Mouse (Mus musculus) CH12.LX (cell line): ENCODE measurements around the gene Olfr837. TPM values are rescaled to one million over a fixed set of nuclear protein-coding genes. Genes with fewer than 3 reads are reported as not detected.
"Not testable (repeated sequence)": the region's sequence is repeated elsewhere in the genome, so short reads cannot be mapped to it uniquely, and the experiment has no call there.

Experiments
- DNase-seq: peaks from one replicate; pipeline ENCODE4 v3.0.0-alpha.2; 2013; ENCODE audit errors: extremely low read depth
- H3K27ac ChIP-seq: 2 replicates; pipeline ENCODE4 v1.5.1; 2012; ENCODE audit warnings: low read depth, mild to moderate bottlenecking, control low read depth, moderate library complexity; ENCODE audit not compliant: insufficient read depth
- H3K27me3 ChIP-seq: replicated peaks from 2 replicates; pipeline ENCODE3; 2012; ENCODE audit warnings: inconsistent platforms
- H3K36me3 ChIP-seq, 2 experiments: replicated peaks in 1 of 2; 2 replicates each; pipeline versions ENCODE3 to v1.6.1; 2012; ENCODE audit warnings: inconsistent platforms in 1 of 2, low read length in 1 of 2, mild to moderate bottlenecking in 1 of 2, mixed read lengths in 1 of 2, moderate library complexity in 1 of 2; ENCODE audit not compliant: control insufficient read depth in 1 of 2, insufficient read depth in 1 of 2
- H3K4me1 ChIP-seq, 2 experiments: 2 replicates each; pipeline ENCODE4 v1.6.1; 2012; ENCODE audit warnings: inconsistent platforms in 1 of 2, moderate library complexity in 1 of 2; ENCODE audit not compliant: insufficient read depth in 2 of 2, control insufficient read depth in 1 of 2
- H3K4me2 ChIP-seq: 2 replicates; pipeline ENCODE4 v1.6.1; 2012; ENCODE audit warnings: low read depth, mild to moderate bottlenecking, control low read depth; ENCODE audit not compliant: poor library complexity, insufficient read depth, severe bottlenecking
- H3K4me3 ChIP-seq, 3 experiments: fragments of 150-350 bp in 1 of 3; sonication (generic) in 1 of 3; replicated peaks in 1 of 3; 2 replicates each; pipeline versions ENCODE3 to v1.5.1; 2011 to 2012; ENCODE audit warnings: low read depth in 2 of 3, low read length in 2 of 3, mild to moderate bottlenecking in 2 of 3, moderate library complexity in 2 of 3, control low read depth in 1 of 3, improper control_type of control experiment in 1 of 3, inconsistent platforms in 1 of 3, mixed read lengths in 1 of 3; ENCODE audit not compliant: poor library complexity in 1 of 3
- H3K79me2 ChIP-seq: replicated peaks from 2 replicates; pipeline ENCODE4 v1.6.1; 2012; ENCODE audit warnings: mild to moderate bottlenecking, moderate library complexity; ENCODE audit not compliant: control insufficient read depth, poor library complexity, insufficient read depth, severe bottlenecking; ENCODE audit errors: extremely low read depth
- H3K9ac ChIP-seq: 2 replicates; pipeline ENCODE4 v1.6.1; 2012; ENCODE audit warnings: low read depth, mild to moderate bottlenecking, control low read depth, moderate library complexity; ENCODE audit not compliant: insufficient read depth
- H3K9me3 ChIP-seq: replicated peaks from 2 replicates; pipeline ENCODE3; 2012; ENCODE audit warnings: low read length, inconsistent platforms, mixed read lengths
- BHLHE40 ChIP-seq: IDR thresholded peaks from 2 replicates; pipeline ENCODE4 v1.6.1; 2011; ENCODE audit warnings: mild to moderate bottlenecking, low read depth, low read length, improper control_type of control experiment
- E2F4 ChIP-seq: IDR thresholded peaks from 2 replicates; pipeline ENCODE4 v1.6.1; 2011; ENCODE audit warnings: low read depth, low read length, improper control_type of control experiment; ENCODE audit not compliant: insufficient replicate concordance
- ELF1 ChIP-seq: IDR thresholded peaks from 2 replicates; pipeline ENCODE4 v1.6.1; 2014; ENCODE audit warnings: low read depth, mild to moderate bottlenecking, inconsistent platforms, low read length, improper control_type of control experiment
- ETS1 ChIP-seq: conservative IDR thresholded peaks from 2 replicates; pipeline ENCODE4 v1.6.1; 2012; ENCODE audit warnings: low read depth, mild to moderate bottlenecking, inconsistent platforms, low read length, improper control_type of control experiment, moderate library complexity
- IRF4 ChIP-seq: IDR thresholded peaks from 2 replicates; pipeline ENCODE4 v1.6.1; 2014; ENCODE audit warnings: low read depth, mild to moderate bottlenecking, inconsistent platforms, low read length, improper control_type of control experiment
- JUN ChIP-seq: IDR thresholded peaks from 2 replicates; pipeline ENCODE4 v1.6.1; 2011; ENCODE audit warnings: low read depth, mild to moderate bottlenecking, low read length, improper control_type of control experiment, moderate library complexity; ENCODE audit not compliant: insufficient read depth
- MEF2A ChIP-seq: IDR thresholded peaks from 2 replicates; pipeline ENCODE4 v1.6.1; 2014; ENCODE audit warnings: low read depth, mild to moderate bottlenecking, inconsistent platforms, low read length, improper control_type of control experiment, borderline replicate concordance
- NELFE ChIP-seq: IDR thresholded peaks from 2 replicates; pipeline ENCODE4 v1.6.1; 2011; ENCODE audit warnings: low read depth, low read length, improper control_type of control experiment
- TBP ChIP-seq: conservative IDR thresholded peaks from 2 replicates; pipeline ENCODE4 v1.6.1; 2011; ENCODE audit warnings: low read depth, low read length, improper control_type of control experiment
- ZC3H11A ChIP-seq: IDR thresholded peaks from 2 replicates; pipeline ENCODE4 v1.6.1; 2012; ENCODE audit warnings: low read depth, mild to moderate bottlenecking, inconsistent platforms, low read length, improper control_type of control experiment
- ZKSCAN1 ChIP-seq: IDR thresholded peaks from 2 replicates; pipeline ENCODE4 v1.6.1; 2012; ENCODE audit warnings: low read depth, inconsistent platforms, low read length, improper control_type of control experiment, borderline replicate concordance
- dilution Hi-C: fragments of 300-500 bp; cut with MboI; formaldehyde crosslinking; loops from 2 replicates; pipeline ENCODE4 v1.14.3; 2020; ENCODE audit warnings: low sequenced_read_pairs; ENCODE audit not compliant: extremely low pct_unique_long_range_greater_than_20kb, extremely low pct_ligation_motif_present
- in situ Hi-C: fragments of 300-500 bp; cut with MboI; formaldehyde crosslinking; loops from 3 replicates; pipeline ENCODE4 v1.14.3; 2019; ENCODE audit warnings: low sequenced_read_pairs, low pct_ligation_motif_present, low pct_unique_long_range_greater_than_20kb, mixed read lengths
- polyA plus RNA-seq: library from polyadenylated mRNA; unstranded; fragments of >175 nt; gene quantifications from 2 replicates; pipeline ENCODE4 v1.2.1, GENCODE M21; 2012; ENCODE audit warnings: low read depth; ENCODE audit not compliant: insufficient read length
- total RNA-seq, 2 experiments: library from RNA; depleted of rRNA; stranded (reverse); fragments of 300-350 nt in 1 of 2; fragments of >200 nt in 1 of 2; gene quantifications; 2 replicates each; pipeline ENCODE4 v1.2.3; 2012 to 2014

Gene Olfr837
- total RNA-seq (2012; rRNA removed) (not detected in 2 replicates), total RNA-seq (2014; rRNA removed) (not detected in 2 replicates), polyA plus RNA-seq (not detected in 2 replicates)

DNA sequence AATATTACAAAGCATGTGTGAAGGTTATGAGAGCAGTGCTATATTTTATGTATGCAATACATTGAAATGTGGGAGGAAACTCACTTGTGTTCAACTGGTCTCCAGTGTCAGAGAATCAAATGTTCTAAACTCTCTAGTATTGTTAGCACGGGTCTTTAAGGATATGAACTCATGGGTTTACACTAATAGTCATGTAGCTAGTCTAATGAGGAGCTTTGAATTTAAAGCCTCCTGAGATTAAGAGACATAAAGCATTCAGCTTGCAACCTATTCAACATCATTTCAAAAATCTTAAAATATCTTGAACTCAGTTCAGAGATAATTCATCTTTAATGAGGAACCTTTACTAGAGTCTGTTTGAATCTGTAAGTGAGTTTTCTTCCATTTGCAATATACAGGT lies at the start of gene Olfr837:
Gene Olfr837, plus strand, starts transcription at position 301 of the 400 bp plus-strand sequence.
- Histone ChIP-seq H3K4me1 (no peaks in the 10 kb centered on the region), H3K27me3 (no peaks in the 10 kb centered on the region), H3K9me3 (no peaks in the 10 kb centered on the region), H3K79me2 (no peaks in the 10 kb centered on the region), H3K27ac (no peak within 1 kb of the TSS), H3K36me3 (no peaks in the 10 kb centered on the region), H3K4me3 (no peak within 1 kb of the TSS), H3K4me2 (no peak within 1 kb of the TSS), H3K9ac (no peak within 1 kb of the TSS)
- dilution Hi-C loops (no loop called here), in situ Hi-C loops (no loop called here)
- no peak for TF ChIP-seq JUN
- TF ChIP-seq ELF1: no peak
- TF ChIP-seq ZC3H11A: no peak
- TF ChIP-seq NELFE: no peak
- TF ChIP-seq ZKSCAN1: no peak
- no peak for TF ChIP-seq TBP
- DNase-seq: no peak

DNA sequence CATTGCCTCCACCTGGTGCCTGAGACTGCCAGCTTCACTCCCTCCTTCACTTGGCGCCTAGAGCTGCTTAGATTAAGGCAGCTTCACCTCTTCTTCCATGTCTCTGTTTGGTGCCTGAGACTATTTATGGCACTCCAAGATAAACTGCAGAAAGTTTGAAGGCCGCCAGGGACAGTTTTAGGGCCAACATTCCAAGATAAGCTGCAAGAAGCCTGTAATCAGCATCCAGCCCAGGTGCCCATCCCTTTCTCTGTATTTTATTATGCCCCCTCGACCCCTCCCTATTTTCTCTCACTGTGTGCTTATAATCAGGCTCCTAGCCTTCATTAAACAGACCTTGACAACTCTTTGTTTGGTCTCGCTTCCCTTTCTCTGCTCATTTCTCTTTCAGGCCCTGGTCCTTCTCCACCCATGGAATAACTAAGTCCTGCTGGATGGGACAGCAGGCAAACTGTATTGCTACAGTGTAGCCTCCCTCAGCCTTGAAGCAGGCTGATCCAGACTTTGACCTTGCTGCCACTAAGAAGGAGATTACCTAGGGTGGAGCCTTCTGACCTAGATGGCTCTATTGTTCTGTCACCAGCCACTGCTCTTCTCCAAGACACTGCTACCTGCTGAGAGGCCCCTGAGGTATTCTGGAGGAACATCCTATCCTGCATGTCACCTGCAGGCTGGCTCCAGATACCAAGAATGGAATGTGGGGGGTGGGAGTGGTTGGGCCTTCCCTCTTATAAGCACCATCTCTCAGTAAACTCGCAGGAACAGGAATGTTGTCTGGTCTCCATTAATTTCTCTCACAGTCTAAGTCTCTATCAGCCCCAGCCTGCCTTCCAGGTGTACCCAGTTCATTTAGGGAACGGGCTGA lies 43.0 kb upstream of the Olfr837 start:
- H3K27ac ChIP-seq, H3K27me3 ChIP-seq, H3K4me2 ChIP-seq, in situ Hi-C loops, DNase-seq, H3K4me3 ChIP-seq, H3K79me2 ChIP-seq, dilution Hi-C loops, H3K9ac ChIP-seq, H3K9me3 ChIP-seq, H3K36me3 ChIP-seq, H3K4me1 ChIP-seq: not testable (repeated sequence)

DNA sequence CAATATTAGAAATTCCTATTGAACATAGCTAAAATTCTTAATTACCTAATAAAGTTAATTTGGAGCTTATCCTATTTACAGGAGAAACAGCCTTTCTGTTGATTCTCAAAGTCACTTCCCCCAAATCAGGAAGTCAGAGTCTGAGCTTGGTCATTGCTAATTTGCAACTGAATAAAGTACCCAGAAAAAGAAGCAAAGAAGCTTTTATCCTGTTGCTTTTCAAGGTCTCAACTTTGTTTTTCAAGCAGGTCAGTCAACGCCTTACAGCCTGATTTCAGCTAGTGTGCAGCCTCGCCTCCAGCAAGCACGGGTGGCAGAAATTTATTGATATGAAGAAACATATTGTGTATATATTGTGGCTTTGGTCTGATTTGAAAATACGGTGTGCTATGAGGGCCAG lies 38.8 kb upstream of the Olfr837 start:
- dilution Hi-C loops: no loop called here
- no peak for DNase-seq
- Histone ChIP-seq H3K4me2 (no peak overlapping the region), H3K27me3 (no peaks in the 10 kb centered on the region), H3K79me2 (no peaks in the 10 kb centered on the region), H3K27ac (no peak overlapping the region)
- TF ChIP-seq ETS1 (no peak), E2F4 (no peak), BHLHE40 (no peak), MEF2A (no peak), IRF4 (no peak)
- TF ChIP-seq, all 38 proteins: peak for 0
- Histone ChIP-seq H3K9me3 (peaks cover 6% of the 10 kb centered on the region), H3K9ac (no peak overlapping the region), H3K4me1 (no peaks in the 10 kb centered on the region), H3K4me3 (no peak overlapping the region), H3K36me3 (no peaks in the 10 kb centered on the region)
- in situ Hi-C loops: no loop called here
